Mouse (Mus musculus): ENCODE data around the gene Hrg. TPM values are rescaled to one million over a fixed set of nuclear protein-coding genes. Genes with fewer than 3 reads are reported as not detected.
"Not testable (repeated sequence)": the region's sequence is repeated elsewhere in the genome, so short reads cannot be mapped to it uniquely, and the experiment has no call there.

The Hrg gene
- polyA plus RNA-seq, 1 experiment: not detected

- Histone ChIP-seq H3K4me3 (replicated peaks) (no peak overlapping the region), H3K9me3 (ENCODE audit: control insufficient read depth, low read length) (no peaks in the 10 kb centered on the region), H3K36me3 (ENCODE audit: control insufficient read depth) (no peaks in the 10 kb centered on the region), H3K4me1 (ENCODE audit: control insufficient read depth) (no peaks in the 10 kb centered on the region), H3K27me3 (ENCODE audit: control insufficient read depth) (no peaks in the 10 kb centered on the region)
- no peak for TF ChIP-seq TAL1 (IDR thresholded peaks at IDR 0.05; ENCODE audit: low read length)
- no peak for TF ChIP-seq GATA1 (IDR thresholded peaks at IDR 0.05; ENCODE audit: low read length)
Measured at GRCm38 (mm10) chr16:22953069-22953468, 2.2 kb downstream of the Hrg start.

GRCm38 (mm10) chr16:22955397-22956084 is 4.7 kb downstream of the Hrg start:
- Histone ChIP-seq H3K27me3 (ENCODE audit: control insufficient read depth) (no peaks in the 10 kb centered on the region), H3K36me3 (ENCODE audit: control insufficient read depth) (no peaks in the 10 kb centered on the region), H3K4me1 (ENCODE audit: control insufficient read depth) (no peaks in the 10 kb centered on the region), H3K9me3 (ENCODE audit: control insufficient read depth, low read length) (no peaks in the 10 kb centered on the region), H3K4me3 (replicated peaks) (no peak overlapping the region)
- TF ChIP-seq GATA1 (IDR thresholded peaks at IDR 0.05; ENCODE audit: low read length): no peak
- TF ChIP-seq TAL1 (IDR thresholded peaks at IDR 0.05; ENCODE audit: low read length): no peak

- Histone ChIP-seq H3K36me3 (ENCODE audit: control insufficient read depth) (no peaks in the 10 kb centered on the region), H3K4me1 (ENCODE audit: control insufficient read depth) (no peaks in the 10 kb centered on the region), H3K4me3 (replicated peaks) (no peak overlapping the region), H3K27me3 (ENCODE audit: control insufficient read depth) (no peaks in the 10 kb centered on the region), H3K9me3 (ENCODE audit: control insufficient read depth, low read length) (no peaks in the 10 kb centered on the region)
- TF ChIP-seq GATA1 (IDR thresholded peaks at IDR 0.05; ENCODE audit: low read length) (no peak), TAL1 (IDR thresholded peaks at IDR 0.05; ENCODE audit: low read length) (no peak)
Measured at GRCm38 (mm10) chr16:22956085-22956439, 5.2 kb downstream of the Hrg start.

DNA sequence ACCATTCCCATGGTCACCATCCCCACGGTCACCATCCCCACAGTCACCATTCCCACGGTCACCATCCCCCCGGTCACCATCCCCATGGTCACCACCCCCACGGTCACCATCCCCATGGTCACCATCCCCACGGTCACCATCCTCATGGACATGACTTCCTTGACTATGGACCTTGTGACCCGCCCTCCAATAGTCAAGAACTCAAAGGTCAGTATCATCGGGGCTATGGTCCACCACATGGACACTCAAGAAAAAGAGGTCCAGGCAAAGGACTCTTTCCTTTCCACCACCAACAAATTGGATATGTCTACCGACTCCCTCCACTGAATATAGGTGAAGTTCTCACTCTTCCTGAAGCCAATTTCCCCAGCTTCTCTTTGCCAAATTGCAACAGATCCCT is 10.2 kb downstream of the Hrg start:
- H3K9me3 ChIP-seq (ENCODE audit: control insufficient read depth, low read length): no peaks in the 10 kb centered on the region
- TF ChIP-seq GATA1 (IDR thresholded peaks at IDR 0.05; ENCODE audit: low read length) (no peak), TAL1 (IDR thresholded peaks at IDR 0.05; ENCODE audit: low read length) (no peak)
- H3K27me3 ChIP-seq (ENCODE audit: control insufficient read depth): no peaks in the 10 kb centered on the region
- H3K4me3 ChIP-seq (replicated peaks): no peak overlapping the region
- no peaks in the 10 kb centered on the region for H3K36me3 ChIP-seq (ENCODE audit: control insufficient read depth)
- no peaks in the 10 kb centered on the region for H3K4me1 ChIP-seq (ENCODE audit: control insufficient read depth)

- Histone ChIP-seq H3K36me3 (ENCODE audit: control insufficient read depth) (no peaks in the 10 kb centered on the region), H3K4me3 (replicated peaks) (no peak overlapping the region), H3K9me3 (ENCODE audit: control insufficient read depth, low read length) (no peaks in the 10 kb centered on the region), H3K27me3 (ENCODE audit: control insufficient read depth) (no peaks in the 10 kb centered on the region), H3K4me1 (ENCODE audit: control insufficient read depth) (no peaks in the 10 kb centered on the region)
- TF ChIP-seq GATA1 (IDR thresholded peaks at IDR 0.05; ENCODE audit: low read length) (no peak), TAL1 (IDR thresholded peaks at IDR 0.05; ENCODE audit: low read length) (no peak)
Measured at GRCm38 (mm10) chr16:22962256-22962655, 11.4 kb downstream of the Hrg start.

GRCm38 (mm10) chr16:22963293-22963692 is 12.4 kb downstream of the Hrg start:
- H3K27me3 ChIP-seq (ENCODE audit: control insufficient read depth): no peaks in the 10 kb centered on the region
- no peaks in the 10 kb centered on the region for H3K4me1 ChIP-seq (ENCODE audit: control insufficient read depth)
- no peaks in the 10 kb centered on the region for H3K36me3 ChIP-seq (ENCODE audit: control insufficient read depth)
- no peaks in the 10 kb centered on the region for H3K9me3 ChIP-seq (ENCODE audit: control insufficient read depth, low read length)
- TF ChIP-seq TAL1 (IDR thresholded peaks at IDR 0.05; ENCODE audit: low read length) (no peak), GATA1 (IDR thresholded peaks at IDR 0.05; ENCODE audit: low read length) (no peak)
- no peak overlapping the region for H3K4me3 ChIP-seq (replicated peaks)

- no peak for TF ChIP-seq GATA1 (IDR thresholded peaks at IDR 0.05; ENCODE audit: low read length)
- TF ChIP-seq TAL1 (IDR thresholded peaks at IDR 0.05; ENCODE audit: low read length): no peak
- Histone ChIP-seq H3K4me3 (replicated peaks) (no peak overlapping the region), H3K9me3 (ENCODE audit: control insufficient read depth, low read length) (no peaks in the 10 kb centered on the region), H3K36me3 (ENCODE audit: control insufficient read depth) (no peaks in the 10 kb centered on the region), H3K4me1 (ENCODE audit: control insufficient read depth) (no peaks in the 10 kb centered on the region), H3K27me3 (ENCODE audit: control insufficient read depth) (no peaks in the 10 kb centered on the region)
Measured at GRCm38 (mm10) chr16:22967383-22968030, 16.6 kb downstream of the Hrg start.

- H3K4me1 ChIP-seq (ENCODE audit: control insufficient read depth); H3K27me3 ChIP-seq (ENCODE audit: control insufficient read depth); H3K4me3 ChIP-seq (replicated peaks); H3K36me3 ChIP-seq (ENCODE audit: control insufficient read depth); H3K9me3 ChIP-seq (ENCODE audit: control insufficient read depth, low read length): not testable (repeated sequence)
Measured at GRCm38 (mm10) chr16:22996951-22997350, 46.1 kb downstream of the Hrg start.

Other genes with a start within 250 kb of the Hrg start
- gene Crygs, start 139.5 kb upstream of the Hrg start, polyA plus RNA-seq (2012): not detected in 2 replicates
- gene Tbccd1, start 93.4 kb upstream of the Hrg start, polyA plus RNA-seq (2012): 1.2 TPM in 2 replicates
- 3.2 and 5.1 TPM in 2 replicates for gene Dnajb11, start 93.2 kb upstream of the Hrg start, polyA plus RNA-seq (2012)
- 0.93 and 1.4 TPM in 2 replicates for gene Ahsg, start 59.8 kb upstream of the Hrg start, polyA plus RNA-seq (2012)
- gene Fetub, start 32.7 kb upstream of the Hrg start, polyA plus RNA-seq (2012): not detected in 2 replicates
- gene Kng2, start 78.4 kb downstream of the Hrg start, polyA plus RNA-seq (2012): 0.02 TPM in 1 of 2 replicates, not detected in the other
- 0.05 TPM in 1 of 2 replicates, not detected in the other for gene Kng1, start 106.8 kb downstream of the Hrg start, polyA plus RNA-seq (2012)
- gene Eif4a2, start 156.4 kb downstream of the Hrg start, polyA plus RNA-seq (2012): 0.41 and 0.50 TPM in 2 replicates
- 4.7 and 7.9 TPM in 2 replicates for gene Rfc4, start 176.7 kb downstream of the Hrg start, polyA plus RNA-seq (2012)
- not detected in 2 replicates for gene Adipoq, start 195.5 kb downstream of the Hrg start, polyA plus RNA-seq (2012)

Data from erythroblast, embryonic 14.5 days (primary cell).